Mouse (Mus musculus) erythroblast, embryonic 14.5 days (primary cell): ENCODE measurements at regions not wholly inside any gene's neighbourhood (a gene's known extent, or its start where the extent isn't known, plus 50 kb on each side); places are given as distances from the start of the nearest gene placed in this dataset.

ENCODE experiments used
- GATA1 ChIP-seq: IDR thresholded peaks from 2 replicates; pipeline ENCODE4 v1.6.1; 2012; ENCODE audit warnings: low read length, inconsistent platforms, mixed read lengths
- TAL1 ChIP-seq: IDR thresholded peaks from 3 replicates; pipeline ENCODE4 v1.6.1; 2012; ENCODE audit warnings: low read length, inconsistent platforms, mixed read lengths

DNA sequence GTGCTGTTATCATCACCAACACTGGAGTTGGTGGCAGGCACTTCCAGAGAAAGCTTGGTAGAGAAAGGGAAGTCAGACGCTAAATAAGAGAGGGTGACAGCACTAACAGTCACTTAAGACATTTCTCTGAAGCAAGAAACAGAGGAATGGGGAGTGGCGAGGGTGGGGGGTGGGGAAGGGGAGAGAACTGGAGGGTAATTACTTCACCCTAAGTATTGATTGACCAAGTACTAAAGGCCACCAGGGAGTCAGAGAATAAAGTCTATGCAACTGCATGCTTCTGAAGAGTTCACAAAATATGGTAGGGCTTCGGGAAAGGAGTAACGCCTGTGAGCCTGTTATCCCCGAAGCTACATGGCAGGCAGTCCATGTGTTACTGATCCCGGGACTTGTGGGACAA lies 118.3 kb downstream of the Cand1 start:
- TF ChIP-seq GATA1, result no peak
- TF ChIP-seq TAL1, result no peak
